Comparison of ENCODE assay signal across 8 mouse cellular contexts in the genomic region with DNA sequence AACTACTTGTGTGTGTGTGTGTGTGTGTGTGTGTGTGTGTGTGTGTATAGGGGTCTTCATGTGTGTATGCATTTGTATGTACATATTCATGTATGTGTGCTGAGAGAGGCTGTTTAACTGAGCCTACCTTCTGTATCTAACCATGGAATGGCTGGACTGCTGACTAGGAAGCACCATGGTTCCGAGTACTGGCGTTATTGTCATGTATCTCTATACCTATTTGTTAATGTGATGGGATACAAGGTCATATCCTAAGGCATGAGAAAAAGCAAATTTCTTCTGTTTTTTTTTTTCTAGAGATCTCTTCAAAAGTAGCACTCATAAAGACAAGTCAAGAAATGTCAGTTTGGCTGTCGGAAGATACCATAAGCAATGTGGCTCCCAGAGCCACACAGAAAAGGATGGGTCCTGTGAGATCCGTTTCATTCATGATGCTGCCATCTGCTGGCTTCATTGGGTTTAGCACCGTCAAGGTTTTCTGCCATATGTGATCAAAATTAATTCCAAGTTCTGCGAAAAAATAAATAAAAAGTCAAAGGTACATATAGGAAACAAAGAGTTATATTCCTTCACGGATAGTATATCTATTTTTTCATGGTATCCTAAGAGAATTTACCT. TPM values are rescaled to one million over a fixed set of nuclear protein-coding genes. Genes with fewer than 3 reads are reported as not detected.
DNase-seq lines count a peak whose midpoint lies in the region; ATAC-seq and TF ChIP-seq lines count a peak whose summit lies in the region.
"Had no signal": no experiment of that assay in that cellular context is flagged by ENCODE, and none has a peak within 500 bp of the region (broad histone marks: within the 10 kb centered on the region; RNA-seq: fewer than 3 reads in every experiment).

No protein-coding gene starts in this region.

- no peaks in the 10 kb centered on the region for H3K36me3 ChIP-seq in CH12.LX (replicated peaks in 1 of 2; ENCODE audit: control insufficient read depth in 1 of 2, insufficient read depth in 1 of 2, low read length in 1 of 2)
- H3K36me3 ChIP-seq in forebrain, embryonic 13.5 days (ENCODE audit: poor library complexity, severe bottlenecking) = no peaks in the 10 kb centered on the region
- no peaks in the 10 kb centered on the region for H3K36me3 ChIP-seq in kidney, postnatal 0 days (ENCODE audit: insufficient read depth, low read length)
- no peaks in the 10 kb centered on the region for H3K36me3 ChIP-seq in limb, embryonic 14.5 days (ENCODE audit: control insufficient read depth, insufficient read depth, low read length)
- H3K36me3 ChIP-seq: heart, embryonic 15.5 days had no signal

- no peak overlapping the region for H3K4me3 ChIP-seq in CH12.LX (replicated peaks in 1 of 3; ENCODE audit: low read depth in 2 of 3, low read length in 2 of 3, poor library complexity in 1 of 3)
- no peak overlapping the region for H3K4me3 ChIP-seq in forebrain, embryonic 13.5 days
- no peak overlapping the region for H3K4me3 ChIP-seq in kidney, postnatal 0 days (replicated peaks; ENCODE audit: low read depth, low read length)
- no peak overlapping the region for H3K4me3 ChIP-seq in limb, embryonic 14.5 days (replicated peaks; ENCODE audit: low read length)
- H3K4me3 ChIP-seq: heart, embryonic 15.5 days had no signal

- no peak overlapping the region for H3K27ac ChIP-seq in CH12.LX (ENCODE audit: insufficient read depth, low read depth)
- H3K27ac ChIP-seq in forebrain, embryonic 13.5 days = no peak overlapping the region
- no peak overlapping the region for H3K27ac ChIP-seq in kidney, postnatal 0 days
- no peak overlapping the region for H3K27ac ChIP-seq in limb, embryonic 14.5 days (replicated peaks; ENCODE audit: low read depth, low read length)
- H3K27ac ChIP-seq: heart, embryonic 15.5 days had no signal

- peak; percentile 82 for ATAC-seq in forebrain, embryonic 13.5 days
- no peak for ATAC-seq in kidney, postnatal 0 days (replicated peaks; ENCODE audit: low FRiP score, low read depth)
- ATAC-seq in limb, embryonic 14.5 days (ENCODE audit: low FRiP score, low read depth) = no peak
- peak; percentile 66; the same call in 1 of the 2 replicates for ATAC-seq in neutrophil, adult 5-6 weeks (ENCODE audit: extremely low read depth, insufficient number of reproducible peaks, low FRiP score, poor library complexity, severe bottlenecking)

- WGBS in forebrain, embryonic 13.5 days = 36% methylated on average over 7 of the region's 7 CpGs
- WGBS in kidney, postnatal 0 days = 33% methylated on average over 7 of the region's 7 CpGs
- 36% methylated on average over 7 of the region's 7 CpGs for WGBS in limb, embryonic 14.5 days

- no peak for TF ChIP-seq EP300 in CH12.LX (IDR thresholded peaks at IDR 0.05; ENCODE audit: low read length)

- dilution Hi-C loops in CH12.LX (cut with MboI; ENCODE audit: extremely low pct_ligation_motif_present, extremely low pct_unique_long_range_greater_than_20kb, low sequenced_read_pairs) = no loop called here

- peak; percentile 45 to 74 for TF ChIP-seq CTCF in CH12.LX (conservative IDR thresholded peaks at IDR 0.05 in 1 of 2, IDR thresholded peaks at IDR 0.05 in 1 of 2; ENCODE audit: low read depth in 2 of 2, low read length in 2 of 2)
- peak; percentile 79 for TF ChIP-seq CTCF in kidney, postnatal 0 days (IDR thresholded peaks at IDR 0.05; ENCODE audit: low read depth)

- TF ChIP-seq POLR2A in CH12.LX (IDR thresholded peaks at IDR 0.05; ENCODE audit: low read depth, low read length) = no peak
- no peak for TF ChIP-seq POLR2A in limb, embryonic 14.5 days (IDR thresholded peaks at IDR 0.05; ENCODE audit: borderline replicate concordance, extremely low read depth, insufficient read depth, insufficient read length)

- peak; percentile 63 to 65 for DNase-seq in B cell, adult 2 months
- DNase-seq in CH12.LX (ENCODE audit: extremely low read depth) = peak; percentile 83
- peak; percentile 3 for DNase-seq in c-Kit-positive CD71-positive TER-119-positive erythroid progenitor cells, embryonic 14.5 days (ENCODE audit: low spot score)
- DNase-seq in kidney, postnatal 0 days (ENCODE audit: low spot score) = peak; percentile 67
- DNase-seq in limb, embryonic 14.5 days (ENCODE audit: low spot score) = peak; percentile 27

- H3K9me3 ChIP-seq in CH12.LX (replicated peaks; ENCODE audit: low read length) = no peaks in the 10 kb centered on the region
- no peaks in the 10 kb centered on the region for H3K9me3 ChIP-seq in forebrain, embryonic 13.5 days (replicated peaks)
- H3K9me3 ChIP-seq in kidney, postnatal 0 days (replicated peaks; ENCODE audit: low read length) = no peaks in the 10 kb centered on the region
- H3K9me3 ChIP-seq in limb, embryonic 14.5 days (ENCODE audit: control insufficient read depth, low read length) = no peaks in the 10 kb centered on the region
- H3K9me3 ChIP-seq: heart, embryonic 15.5 days had no signal

- H3K4me2 ChIP-seq in CH12.LX (ENCODE audit: insufficient read depth, low read depth, poor library complexity, severe bottlenecking) = no peak overlapping the region
- H3K4me2 ChIP-seq in forebrain, embryonic 13.5 days = no peak overlapping the region
- H3K4me2 ChIP-seq in kidney, postnatal 0 days (ENCODE audit: low read length) = no peak overlapping the region
- no peak overlapping the region for H3K4me2 ChIP-seq in limb, embryonic 14.5 days (replicated peaks; ENCODE audit: low read depth, low read length, severe bottlenecking)

- TF ChIP-seq RAD21 in CH12.LX (IDR thresholded peaks at IDR 0.05; ENCODE audit: low read depth, low read length) = peak; percentile 67

- H3K4me1 ChIP-seq in CH12.LX (ENCODE audit: control insufficient read depth in 1 of 2, insufficient read depth in 2 of 2) = no peaks in the 10 kb centered on the region
- H3K4me1 ChIP-seq in forebrain, embryonic 13.5 days = no peaks in the 10 kb centered on the region
- no peaks in the 10 kb centered on the region for H3K4me1 ChIP-seq in kidney, postnatal 0 days (replicated peaks; ENCODE audit: insufficient read depth, low read length)
- H3K4me1 ChIP-seq in limb, embryonic 14.5 days (ENCODE audit: control insufficient read depth, insufficient read depth, low read length) = no peaks in the 10 kb centered on the region
- H3K4me1 ChIP-seq: heart, embryonic 15.5 days had no signal

- no peak overlapping the region for H3K9ac ChIP-seq in CH12.LX (ENCODE audit: insufficient read depth, low read depth)
- H3K9ac ChIP-seq in forebrain, embryonic 13.5 days = no peak overlapping the region
- H3K9ac ChIP-seq in kidney, postnatal 0 days (ENCODE audit: low read depth, low read length) = no peak overlapping the region
- H3K9ac ChIP-seq in limb, embryonic 14.5 days (ENCODE audit: low read depth, low read length, severe bottlenecking) = no peak overlapping the region
- H3K9ac ChIP-seq: heart, embryonic 15.5 days had no signal

- in situ Hi-C loops in CH12.LX (cut with MboI; ENCODE audit: low pct_ligation_motif_present, low pct_unique_long_range_greater_than_20kb, low sequenced_read_pairs) = loop anchor here (25.0 kb wide), 1 partner anchor 1258 kb away; no protein-coding TSS in a partner anchor

- H3K27me3 ChIP-seq in CH12.LX (replicated peaks) = no peaks in the 10 kb centered on the region
- no peaks in the 10 kb centered on the region for H3K27me3 ChIP-seq in forebrain, embryonic 13.5 days
- no peaks in the 10 kb centered on the region for H3K27me3 ChIP-seq in kidney, postnatal 0 days (ENCODE audit: insufficient read depth, low read length)
- no peaks in the 10 kb centered on the region for H3K27me3 ChIP-seq in limb, embryonic 14.5 days (ENCODE audit: control insufficient read depth, insufficient read depth, low read length)
- H3K27me3 ChIP-seq: heart, embryonic 15.5 days had no signal

- no peaks in the 10 kb centered on the region for H3K79me2 ChIP-seq in CH12.LX (replicated peaks; ENCODE audit: control insufficient read depth, extremely low read depth, insufficient read depth, poor library complexity, severe bottlenecking)

TF ChIP-seq in CH12.LX, 34 proteins besides CTCF, POLR2A, EP300 and RAD21:
- TF ChIP-seq TCF12 (IDR thresholded peaks at IDR 0.05; ENCODE audit: low read depth, low read length) = no peak
- TF ChIP-seq SMC3 (IDR thresholded peaks at IDR 0.05; ENCODE audit: low read depth, low read length) = peak; percentile 69
- TF ChIP-seq BHLHE40 (IDR thresholded peaks at IDR 0.05; ENCODE audit: low read depth, low read length) = no peak
- TF ChIP-seq PAX5 (IDR thresholded peaks at IDR 0.05; ENCODE audit: low read length) = no peak

RNA-seq across cellular contexts. Expression of gene Yipf7, which starts 21.7 kb away (rescaled TPM):
- total RNA-seq in CH12.LX (2012; rRNA removed) = not detected in 2 replicates
- 0.26 TPM in 1 of 2 replicates, not detected in the other for total RNA-seq in CH12.LX (2014; rRNA removed)
- 0.44 TPM in 1 of 2 replicates, not detected in the other for polyA plus RNA-seq in CH12.LX (2012; ENCODE audit: insufficient read length, low read depth)
- polyA plus RNA-seq in forebrain, embryonic 13.5 days (2015; fragmentation: Nextera tagmentation; extraction: Ambion mirVana) = not detected in 2 replicates
- not detected in 2 replicates for polyA plus RNA-seq in kidney, postnatal 0 days (2015; fragmentation: Nextera tagmentation; extraction: Ambion mirVana)
- polyA plus RNA-seq in limb, embryonic 14.5 days (2012; rRNA removed) = 0.42 and 0.82 TPM in 2 replicates
- polyA plus RNA-seq in limb, embryonic 14.5 days (2014; fragmentation: Nextera tagmentation; extraction: Ambion mirVana) = 0.40 and 0.74 TPM in 2 replicates
- total RNA-seq in neutrophil, adult 5-6 weeks (2017) = not detected in 2 replicates

RNA-seq across cellular contexts. Expression of gene Guf1, which starts 36.0 kb away (rescaled TPM):
- 15.8 and 17.1 TPM in 2 replicates for total RNA-seq in CH12.LX (2012; rRNA removed)
- 36.8 and 42.4 TPM in 2 replicates for total RNA-seq in CH12.LX (2014; rRNA removed)
- polyA plus RNA-seq in CH12.LX (2012; ENCODE audit: insufficient read length, low read depth) = 23.1 and 25.6 TPM in 2 replicates
- 44.2 and 48.9 TPM in 2 replicates for polyA plus RNA-seq in forebrain, embryonic 13.5 days (2015; fragmentation: Nextera tagmentation; extraction: Ambion mirVana)
- polyA plus RNA-seq in kidney, postnatal 0 days (2015; fragmentation: Nextera tagmentation; extraction: Ambion mirVana) = 34.8 and 35.6 TPM in 2 replicates
- 66.4 and 70.0 TPM in 2 replicates for polyA plus RNA-seq in limb, embryonic 14.5 days (2012; rRNA removed)
- polyA plus RNA-seq in limb, embryonic 14.5 days (2014; fragmentation: Nextera tagmentation; extraction: Ambion mirVana) = 47.3 and 59.9 TPM in 2 replicates
- 25.4 and 25.7 TPM in 2 replicates for total RNA-seq in neutrophil, adult 5-6 weeks (2017)

Comparison
In these comparisons a context has a peak if more than half of its experiments do, and no peak if none do; other contexts are left out.
1. DNase-seq: peak in every context shown above with its lines; median percentile 83 in CH12.LX; 67 in kidney, postnatal 0 days; 64 in B cell, adult 2 months; 27 in limb, embryonic 14.5 days; 3 in c-Kit-positive CD71-positive TER-119-positive erythroid progenitor cells, embryonic 14.5 days.
2. ATAC-seq: peak in forebrain, embryonic 13.5 days (single experiment) and neutrophil, adult 5-6 weeks (single experiment); none in kidney, postnatal 0 days (single experiment) and limb, embryonic 14.5 days (single experiment).